ENCODE assay signal across 8 mouse cellular contexts in genomic region chr15:67040229-67040628, GRCm38 (mm10).
DNase-seq lines count a peak whose midpoint lies in the region; ATAC-seq and TF ChIP-seq lines count a peak whose summit lies in the region.
"Had no signal": no experiment of that assay in that cellular context is flagged by ENCODE, and none has a peak within 500 bp of the region (broad histone marks: within the 10 kb centered on the region; RNA-seq: fewer than 3 reads in every experiment).

No protein-coding gene starts in this region.

- no peak overlapping the region for H3K27ac ChIP-seq in lung, embryonic 16.5 days (ENCODE audit: low read length)
- no peak overlapping the region for H3K27ac ChIP-seq in embryonic fibroblast, embryonic 13.5 days (ENCODE audit: insufficient read depth, low read length)
- no peak overlapping the region for H3K27ac ChIP-seq in limb, embryonic 12.5 days
- H3K27ac ChIP-seq in stomach, embryonic 15.5 days: peak overlapping the region; percentile 82

- H3K4me3 ChIP-seq in lung, embryonic 16.5 days (ENCODE audit: low read length): peak overlapping the region; percentile 61; the same call in 1 of the 2 replicates
- peak overlapping the region; percentile 13; the same call in 1 of the 2 replicates for H3K4me3 ChIP-seq in embryonic fibroblast, embryonic 13.5 days (ENCODE audit: insufficient read depth, low read length)
- peak overlapping the region; percentile 45 for H3K4me3 ChIP-seq in limb, embryonic 12.5 days (replicated peaks)
- H3K4me3 ChIP-seq in stomach, embryonic 15.5 days (replicated peaks): peak overlapping the region; percentile 46; the same call in 1 of the 2 replicates

- DNase-seq in lung, postnatal 14 days: no peak
- DNase-seq in cerebellum, postnatal 4 days (ENCODE audit: low spot score in 2 of 2): no peak
- no peak for DNase-seq in kidney, postnatal 36 days
- DNase-seq: layer of hippocampus, adult 9-11 months had no signal

- H3K9me3 ChIP-seq in lung, embryonic 16.5 days (ENCODE audit: control insufficient read depth, low read length): no peaks in the 10 kb centered on the region
- H3K9me3 ChIP-seq in limb, embryonic 12.5 days: no peaks in the 10 kb centered on the region
- H3K9me3 ChIP-seq in stomach, embryonic 15.5 days: no peaks in the 10 kb centered on the region

- no peak for TF ChIP-seq CTCF in embryonic fibroblast, embryonic 13.5 days (IDR thresholded peaks at IDR 0.05; ENCODE audit: borderline replicate concordance, insufficient read depth, low read length)

- peak overlapping the region; percentile 73 for H3K4me2 ChIP-seq in lung, embryonic 16.5 days (ENCODE audit: low read depth, low read length)
- H3K4me2 ChIP-seq in limb, embryonic 12.5 days: peak overlapping the region; percentile 73
- H3K4me2 ChIP-seq in stomach, embryonic 15.5 days: peak overlapping the region; percentile 62

- no peaks in the 10 kb centered on the region for H3K36me3 ChIP-seq in lung, embryonic 16.5 days (ENCODE audit: control insufficient read depth, insufficient read depth, low read length)
- H3K36me3 ChIP-seq in limb, embryonic 12.5 days: no peaks in the 10 kb centered on the region
- H3K36me3 ChIP-seq in stomach, embryonic 15.5 days: no peaks in the 10 kb centered on the region

- WGBS in lung, embryonic 16.5 days: 27% methylated on average over 12 of the region's 12 CpGs
- 38% methylated on average over 12 of the region's 12 CpGs for WGBS in limb, embryonic 12.5 days
- WGBS in stomach, embryonic 15.5 days: 30% methylated on average over 12 of the region's 12 CpGs

- no peak for TF ChIP-seq POLR2A in embryonic fibroblast, embryonic 13.5 days (IDR thresholded peaks at IDR 0.05; ENCODE audit: low read depth, low read length)

- H3K4me1 ChIP-seq in lung, embryonic 16.5 days (replicated peaks; ENCODE audit: control insufficient read depth, insufficient read depth, low read length): peaks cover 5% of the 10 kb centered on the region
- no peaks in the 10 kb centered on the region for H3K4me1 ChIP-seq in embryonic fibroblast, embryonic 13.5 days (ENCODE audit: control insufficient read depth, insufficient read depth, low read length)
- peaks cover 21% of the 10 kb centered on the region for H3K4me1 ChIP-seq in limb, embryonic 12.5 days (replicated peaks)
- peaks cover 11% of the 10 kb centered on the region for H3K4me1 ChIP-seq in stomach, embryonic 15.5 days

- peak; percentile 15; the same call in 1 of the 2 replicates for ATAC-seq in lung, embryonic 16.5 days (ENCODE audit: low read depth)
- ATAC-seq in limb, embryonic 12.5 days (ENCODE audit: insufficient number of reproducible peaks, insufficient read depth, low FRiP score, low TSS enrichment, low read depth): no peak
- 0 out of 2 replicates have a peak, but pooled peaks have one; percentile 11 for ATAC-seq in stomach, embryonic 15.5 days (ENCODE audit: insufficient read depth, low FRiP score, low read depth)

- H3K9ac ChIP-seq in lung, embryonic 16.5 days (ENCODE audit: low read length): peak overlapping the region; percentile 68
- H3K9ac ChIP-seq in limb, embryonic 12.5 days (replicated peaks): no peak overlapping the region
- no peak overlapping the region for H3K9ac ChIP-seq in stomach, embryonic 15.5 days

- H3K27me3 ChIP-seq in lung, embryonic 16.5 days (ENCODE audit: control insufficient read depth, insufficient read depth, low read depth, low read length): no peaks in the 10 kb centered on the region
- no peaks in the 10 kb centered on the region for H3K27me3 ChIP-seq in limb, embryonic 12.5 days
- H3K27me3 ChIP-seq in stomach, embryonic 15.5 days (replicated peaks): no peaks in the 10 kb centered on the region
